Comparison of ENCODE assay signal across 23 mouse cellular contexts in genomic region chr10:89791870-89792269, GRCm38 (mm10). TPM values are rescaled to one million over a fixed set of nuclear protein-coding genes. Genes with fewer than 3 reads are reported as not detected.
A peak's percentile ranks its signal among the peaks of the same experiment; 100 is the strongest.
DNase-seq lines count a peak whose midpoint lies in the region; ATAC-seq lines count a peak whose summit lies in the region.
"Had no signal": no experiment of that assay in that cellular context is flagged by ENCODE, and none has a peak within 500 bp of the region (broad histone marks: within the 10 kb centered on the region; RNA-seq: fewer than 3 reads in every experiment).

No protein-coding gene starts in this region.

- no peak overlapping the region for H3K9ac ChIP-seq in liver, embryonic 15.5 days
- H3K9ac ChIP-seq in midbrain, embryonic 11.5 days (ENCODE audit: low read length) = no peak overlapping the region
- H3K9ac ChIP-seq: heart, embryonic 13.5 days; hindbrain, embryonic 12.5 days; limb, embryonic 12.5 days; neural tube, embryonic 13.5 days had no signal

- peaks cover 77% of the 10 kb centered on the region for H3K4me1 ChIP-seq in megakaryocyte, embryonic 14.5 days
- no peaks in the 10 kb centered on the region for H3K4me1 ChIP-seq in liver, embryonic 15.5 days (replicated peaks)
- no peaks in the 10 kb centered on the region for H3K4me1 ChIP-seq in midbrain, embryonic 11.5 days (ENCODE audit: control insufficient read depth, insufficient read depth, low read length)
- H3K4me1 ChIP-seq: embryonic facial prominence, embryonic 10.5 days; heart, embryonic 13.5 days; hindbrain, embryonic 12.5 days; limb, embryonic 12.5 days; neural tube, embryonic 13.5 days had no signal

- no peak overlapping the region for H3K27ac ChIP-seq in liver, embryonic 15.5 days (replicated peaks)
- no peak overlapping the region for H3K27ac ChIP-seq in midbrain, embryonic 11.5 days (ENCODE audit: low read depth, low read length)
- H3K27ac ChIP-seq: embryonic facial prominence, embryonic 10.5 days; gastrocnemius, adult 2 months; heart, embryonic 13.5 days; hindbrain, embryonic 12.5 days; limb, embryonic 12.5 days; neural tube, embryonic 13.5 days had no signal

- no peak for DNase-seq in layer of hippocampus, adult 18-20 months (ENCODE audit: low spot score in 2 of 2)
- DNase-seq in midbrain, embryonic 11.5 days (ENCODE audit: low spot score, missing footprints) = no peak
- DNase-seq in layer of hippocampus, adult 9-11 months = no peak
- DNase-seq: adrenal gland, adult 2 months; cerebellum, adult 2 months; gastrocnemius, adult 2 months; heart, postnatal 14 days; kidney, postnatal 4 days; lung, adult 2 months; lung, postnatal 14 days; thymus, postnatal 14 days had no signal

- ATAC-seq in megakaryocyte, adult 5-6 weeks (ENCODE audit: poor library complexity, severe bottlenecking) = no peak
- peak; percentile 78 to 92 for ATAC-seq in hematopoietic stem cell, adult 5-6 weeks (replicated peaks in 1 of 2; ENCODE audit: insufficient read depth in 1 of 2, low FRiP score in 2 of 2, low TSS enrichment in 1 of 2, low read depth in 1 of 2, poor library complexity in 2 of 2, severe bottlenecking in 2 of 2)
- peak; percentile 65 for ATAC-seq in liver, embryonic 15.5 days (ENCODE audit: insufficient read depth)
- no peak for ATAC-seq in midbrain, embryonic 11.5 days (ENCODE audit: low FRiP score)
- ATAC-seq: intestine, postnatal 0 days; midbrain, embryonic 16.5 days had no signal

- no peak overlapping the region for H3K4me2 ChIP-seq in liver, embryonic 15.5 days
- no peak overlapping the region for H3K4me2 ChIP-seq in midbrain, embryonic 11.5 days
- H3K4me2 ChIP-seq: heart, embryonic 13.5 days; hindbrain, embryonic 12.5 days; limb, embryonic 12.5 days; neural tube, embryonic 13.5 days had no signal

- H3K36me3 ChIP-seq in megakaryocyte, embryonic 14.5 days (replicated peaks; ENCODE audit: low read length) = peaks cover 62% of the 10 kb centered on the region
- H3K36me3 ChIP-seq in liver, embryonic 15.5 days (replicated peaks) = peaks cover 5% of the 10 kb centered on the region; the same call in 1 of the 2 replicates
- H3K36me3 ChIP-seq in midbrain, embryonic 11.5 days (ENCODE audit: control insufficient read depth, insufficient read depth, low read length) = no peaks in the 10 kb centered on the region

- peak overlapping the region; percentile 74 for H3K4me3 ChIP-seq in megakaryocyte, embryonic 14.5 days (replicated peaks)
- H3K4me3 ChIP-seq in liver, embryonic 15.5 days (replicated peaks) = no peak overlapping the region
- H3K4me3 ChIP-seq in midbrain, embryonic 11.5 days (ENCODE audit: low read depth, low read length) = no peak overlapping the region
- H3K4me3 ChIP-seq: embryonic facial prominence, embryonic 10.5 days; gastrocnemius, adult 2 months; heart, embryonic 13.5 days; hindbrain, embryonic 12.5 days; limb, embryonic 12.5 days; myocyte; neural tube, embryonic 13.5 days had no signal

- 19% methylated on average over 4 of the region's 4 CpGs for WGBS in liver, embryonic 15.5 days (ENCODE audit: insufficient replicate concordance)
- 95% methylated on average over 4 of the region's 4 CpGs for WGBS in midbrain, embryonic 11.5 days

- no peaks in the 10 kb centered on the region for H3K27me3 ChIP-seq in megakaryocyte, embryonic 14.5 days (replicated peaks)
- no peaks in the 10 kb centered on the region for H3K27me3 ChIP-seq in liver, embryonic 15.5 days
- no peaks in the 10 kb centered on the region for H3K27me3 ChIP-seq in midbrain, embryonic 11.5 days (ENCODE audit: control insufficient read depth, insufficient read depth, low read length)
- H3K27me3 ChIP-seq: heart, embryonic 13.5 days; hindbrain, embryonic 12.5 days; limb, embryonic 12.5 days; neural tube, embryonic 13.5 days had no signal

- no peaks in the 10 kb centered on the region for H3K9me3 ChIP-seq in megakaryocyte, embryonic 14.5 days
- no peaks in the 10 kb centered on the region for H3K9me3 ChIP-seq in liver, embryonic 15.5 days (replicated peaks)
- no peaks in the 10 kb centered on the region for H3K9me3 ChIP-seq in midbrain, embryonic 11.5 days (ENCODE audit: control insufficient read depth, low read length)
- H3K9me3 ChIP-seq: embryonic facial prominence, embryonic 10.5 days; heart, embryonic 13.5 days; hindbrain, embryonic 12.5 days; limb, embryonic 12.5 days; neural tube, embryonic 13.5 days had no signal

RNA-seq across cellular contexts. Expression of gene Uhrf1bp1l, which starts 47.1 kb away (rescaled TPM):
- 4.0 and 12.3 TPM in 2 replicates for polyA plus RNA-seq in megakaryocyte, embryonic 14.5 days (2012; ENCODE audit: insufficient read depth, low replicate concordance)
- 65.2 and 73.3 TPM in 2 replicates for total RNA-seq in megakaryocyte, adult 5-6 weeks (2015)
- 38.4 and 46.1 TPM in 2 replicates for total RNA-seq in megakaryocyte, adult 5-6 weeks (2017)
- 25.9 and 27.4 TPM in 2 replicates for total RNA-seq in hematopoietic stem cell, adult 5-6 weeks (2017)
- polyA plus RNA-seq in liver, embryonic 15.5 days (2015; fragmentation: Nextera tagmentation; extraction: Ambion mirVana) = 9.4 and 11.1 TPM in 2 replicates
- 10 to 100 TPM; 72.9 to 74.8 TPM for total RNA-seq in layer of hippocampus, adult 18-20 months (2021)
- polyA plus RNA-seq in midbrain, embryonic 11.5 days (2014; fragmentation: Nextera tagmentation; extraction: Ambion mirVana) = 28.8 and 30.4 TPM in 2 replicates

RNA-seq across cellular contexts. Expression of gene Actr6, which starts 59.8 kb away (rescaled TPM):
- 1.5 TPM in 1 of 2 replicates, not detected in the other for polyA plus RNA-seq in megakaryocyte, embryonic 14.5 days (2012; ENCODE audit: insufficient read depth, low replicate concordance)
- total RNA-seq in megakaryocyte, adult 5-6 weeks (2015) = 20.1 and 27.0 TPM in 2 replicates
- total RNA-seq in megakaryocyte, adult 5-6 weeks (2017) = 12.1 and 14.8 TPM in 2 replicates
- total RNA-seq in hematopoietic stem cell, adult 5-6 weeks (2017) = 16.1 and 21.8 TPM in 2 replicates
- 13.0 and 14.1 TPM in 2 replicates for polyA plus RNA-seq in liver, embryonic 15.5 days (2015; fragmentation: Nextera tagmentation; extraction: Ambion mirVana)
- total RNA-seq in layer of hippocampus, adult 18-20 months (2021) = 10 to 100 TPM; 25.4 to 26.4 TPM
- polyA plus RNA-seq in midbrain, embryonic 11.5 days (2014; fragmentation: Nextera tagmentation; extraction: Ambion mirVana) = 42.5 and 47.8 TPM in 2 replicates

Comparison
In these comparisons a context has a peak if more than half of its experiments do, and no peak if none do; other contexts are left out.
1. ATAC-seq: peak in hematopoietic stem cell, adult 5-6 weeks (2 of 2) and liver, embryonic 15.5 days (single experiment); none in megakaryocyte, adult 5-6 weeks (single experiment) and midbrain, embryonic 11.5 days (single experiment).